Mouse (Mus musculus) spleen, adult 18-20 months (tissue): Measurements from ENCODE around the gene Slc25a25.
A peak's percentile ranks its signal among the peaks of the same experiment; 100 is the strongest.

Source experiments
- DNase-seq, 2 experiments: peaks; one replicate each; pipeline ENCODE4 v3.0.0; 2022; ENCODE audit warnings: mixed read lengths in 2 of 2

Slc25a25 gene

GRCm38 (mm10) chr2:32427720-32428119 is 23.5 kb downstream of the Slc25a25 start:
- no peak for DNase-seq

DNA sequence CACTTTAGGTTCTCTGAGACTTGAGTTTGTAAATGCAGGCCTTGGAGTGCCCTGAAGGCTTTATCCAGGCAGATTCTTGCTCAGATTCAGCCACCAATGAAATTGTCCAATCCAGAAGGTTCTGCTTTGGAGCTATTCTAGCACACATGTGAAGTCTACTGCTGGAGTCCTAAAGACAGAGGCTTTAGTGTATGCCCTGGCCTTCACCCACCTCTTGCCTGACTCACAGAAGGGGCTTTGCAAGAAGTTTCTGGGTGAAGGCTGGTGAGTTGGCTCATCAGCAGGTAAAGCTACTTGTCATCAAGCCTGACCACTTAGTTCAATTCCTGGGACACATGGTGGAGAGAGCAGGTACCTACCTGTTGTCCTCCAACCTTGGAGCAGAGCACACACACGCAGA is 25.1 kb downstream of the Slc25a25 start:
- DNase-seq = no peak

DNA sequence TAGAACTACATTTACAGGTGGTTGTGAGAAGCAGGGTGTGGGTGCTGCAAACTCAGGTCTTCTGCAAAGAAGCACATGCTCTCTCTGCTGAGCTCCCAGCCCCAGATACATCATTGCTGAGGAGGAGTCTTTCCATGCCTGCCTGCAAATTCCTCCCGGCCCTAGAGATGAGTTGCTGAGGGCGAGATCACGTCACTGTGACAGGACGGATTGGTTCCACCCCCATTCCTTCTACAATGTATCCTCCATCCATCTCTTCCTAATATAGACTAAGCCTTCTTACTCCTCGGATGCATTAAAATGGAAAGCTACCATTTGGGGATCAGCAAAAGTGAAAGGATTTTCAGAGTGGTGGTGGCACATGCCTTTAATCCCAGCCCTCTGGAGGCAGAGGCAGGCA is 25.7 kb downstream of the Slc25a25 start:
- no peak for DNase-seq

GRCm38 (mm10) chr2:32424796-32425195 is 26.4 kb downstream of the Slc25a25 start:
- no peak for DNase-seq

DNA sequence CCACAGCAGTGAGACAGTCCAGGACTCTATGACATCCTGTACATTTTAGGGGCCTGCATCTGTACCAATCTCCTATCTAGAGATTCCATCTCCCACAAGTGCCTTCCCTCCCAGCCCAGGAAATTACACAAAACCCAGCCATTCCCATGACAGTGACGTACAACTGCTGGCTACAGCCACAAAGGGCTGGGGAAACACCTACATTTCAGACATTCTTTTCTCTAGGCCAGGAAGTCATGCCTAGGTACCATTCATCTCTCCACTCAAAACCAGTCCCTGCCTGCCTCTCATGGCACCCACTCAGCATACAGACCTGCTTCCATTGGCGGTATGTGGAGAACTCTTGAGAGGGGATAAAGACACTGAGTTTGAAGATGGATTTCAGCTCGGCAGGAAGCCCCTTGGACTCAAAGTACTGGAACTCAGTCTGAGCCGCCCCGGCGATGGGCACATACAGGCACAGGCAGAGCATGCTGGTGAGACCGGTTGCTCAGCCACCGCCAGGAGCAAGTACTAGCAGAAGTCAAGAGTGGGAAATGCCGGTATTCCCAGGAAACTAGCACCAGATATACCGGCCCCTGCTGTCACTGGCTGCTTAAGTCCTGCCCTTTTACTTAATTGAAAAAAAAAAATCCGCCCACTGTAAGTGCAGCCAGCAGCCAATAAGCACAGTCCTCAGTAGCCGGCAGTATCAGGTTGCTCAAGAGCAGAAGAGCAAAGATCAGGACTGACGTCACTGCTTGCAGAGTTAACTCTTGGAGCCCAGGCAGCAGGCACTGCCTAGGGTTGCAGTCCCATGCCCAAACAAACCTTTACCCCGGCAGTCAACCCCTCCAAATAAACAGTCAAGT is 27.5 kb downstream of the Slc25a25 start:
- no peak for DNase-seq

DNA sequence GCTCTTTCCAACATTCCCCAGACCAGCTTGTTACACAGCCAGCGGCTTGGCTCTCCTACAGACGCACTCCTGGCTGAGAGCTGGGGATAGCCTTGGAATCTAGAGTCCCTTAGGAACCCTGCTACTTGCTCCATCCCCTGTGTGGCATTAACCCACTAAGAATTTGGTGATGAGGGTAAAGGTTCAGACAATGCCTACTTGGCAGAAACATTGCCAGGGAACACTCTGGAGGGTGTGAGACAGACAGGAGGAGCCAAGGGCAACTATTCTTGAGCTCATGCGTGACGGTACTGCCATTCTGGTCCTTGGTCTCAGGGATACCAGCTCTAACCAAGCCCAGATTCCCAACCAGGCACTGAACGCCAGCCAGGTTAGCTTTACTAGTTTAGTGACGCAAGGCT is 29.4 kb downstream of the Slc25a25 start:
- DNase-seq = no peak

GRCm38 (mm10) chr2:32420647-32421046 is 30.6 kb downstream of the Slc25a25 start:
- no peak for DNase-seq

DNA sequence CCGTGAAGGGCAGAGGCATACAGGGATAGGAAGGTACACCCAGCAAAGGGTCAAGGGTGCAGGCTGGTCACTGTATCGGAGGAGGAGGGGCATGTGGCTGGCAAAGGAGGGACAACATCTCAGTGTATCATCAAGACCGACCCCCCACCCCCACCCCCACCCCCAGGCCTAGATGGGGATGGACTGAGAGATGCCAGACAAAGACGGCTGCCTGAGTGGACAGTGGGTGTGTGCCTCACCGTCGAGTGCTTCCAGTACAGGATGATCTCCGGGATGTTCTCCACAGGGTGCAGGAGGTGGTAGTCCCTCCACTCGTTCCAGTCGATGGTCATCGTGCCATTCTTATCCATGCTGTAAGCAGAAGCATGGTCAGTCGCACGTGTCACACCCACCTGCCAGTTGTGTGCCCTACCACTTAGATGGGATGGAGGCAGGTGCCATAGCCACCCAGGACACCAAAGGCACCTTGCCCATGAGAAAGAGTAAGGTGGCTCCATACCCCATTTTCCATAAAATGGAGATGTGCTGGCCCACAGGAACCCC is 31.1 kb downstream of the Slc25a25 start:
- DNase-seq = no peak

GRCm38 (mm10) chr2:32419359-32419758 is 31.9 kb downstream of the Slc25a25 start:
- no peak for DNase-seq

- no peak for DNase-seq
Measured at GRCm38 (mm10) chr2:32418430-32419151, 32.7 kb downstream of the Slc25a25 start.

GRCm38 (mm10) chr2:32417486-32417885 is 33.8 kb downstream of the Slc25a25 start:
- DNase-seq = no peak

DNA sequence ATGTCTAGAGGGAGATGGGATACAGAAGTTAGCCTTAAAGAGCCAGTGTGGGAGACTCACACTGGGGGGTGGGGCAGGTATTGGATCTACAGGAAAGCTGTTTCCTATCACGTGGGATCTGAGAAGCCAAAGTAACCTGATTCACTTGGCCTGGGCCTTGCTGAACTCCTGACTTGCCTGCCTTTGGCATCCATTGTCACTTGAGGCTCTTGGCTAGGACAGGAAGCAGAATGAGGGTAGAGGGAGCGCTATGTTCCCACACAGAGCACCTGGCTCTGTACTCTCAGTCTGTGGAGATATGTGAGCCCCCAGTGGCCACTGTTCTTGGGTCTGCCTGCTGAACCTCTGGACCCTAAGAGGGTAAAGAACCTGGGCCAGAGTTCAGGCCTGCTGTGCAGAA is 34.7 kb downstream of the Slc25a25 start:
- DNase-seq = no peak

- DNase-seq = no peak
Measured at GRCm38 (mm10) chr2:32415801-32416200, 35.4 kb downstream of the Slc25a25 start.

GRCm38 (mm10) chr2:32413936-32414335 is 37.3 kb downstream of the Slc25a25 start:
- DNase-seq = no peak

GRCm38 (mm10) chr2:32412742-32413531 is 38.3 kb downstream of the Slc25a25 start:
- DNase-seq = no peak

GRCm38 (mm10) chr2:32411407-32411806 is 39.8 kb downstream of the Slc25a25 start:
- DNase-seq = no peak

DNA sequence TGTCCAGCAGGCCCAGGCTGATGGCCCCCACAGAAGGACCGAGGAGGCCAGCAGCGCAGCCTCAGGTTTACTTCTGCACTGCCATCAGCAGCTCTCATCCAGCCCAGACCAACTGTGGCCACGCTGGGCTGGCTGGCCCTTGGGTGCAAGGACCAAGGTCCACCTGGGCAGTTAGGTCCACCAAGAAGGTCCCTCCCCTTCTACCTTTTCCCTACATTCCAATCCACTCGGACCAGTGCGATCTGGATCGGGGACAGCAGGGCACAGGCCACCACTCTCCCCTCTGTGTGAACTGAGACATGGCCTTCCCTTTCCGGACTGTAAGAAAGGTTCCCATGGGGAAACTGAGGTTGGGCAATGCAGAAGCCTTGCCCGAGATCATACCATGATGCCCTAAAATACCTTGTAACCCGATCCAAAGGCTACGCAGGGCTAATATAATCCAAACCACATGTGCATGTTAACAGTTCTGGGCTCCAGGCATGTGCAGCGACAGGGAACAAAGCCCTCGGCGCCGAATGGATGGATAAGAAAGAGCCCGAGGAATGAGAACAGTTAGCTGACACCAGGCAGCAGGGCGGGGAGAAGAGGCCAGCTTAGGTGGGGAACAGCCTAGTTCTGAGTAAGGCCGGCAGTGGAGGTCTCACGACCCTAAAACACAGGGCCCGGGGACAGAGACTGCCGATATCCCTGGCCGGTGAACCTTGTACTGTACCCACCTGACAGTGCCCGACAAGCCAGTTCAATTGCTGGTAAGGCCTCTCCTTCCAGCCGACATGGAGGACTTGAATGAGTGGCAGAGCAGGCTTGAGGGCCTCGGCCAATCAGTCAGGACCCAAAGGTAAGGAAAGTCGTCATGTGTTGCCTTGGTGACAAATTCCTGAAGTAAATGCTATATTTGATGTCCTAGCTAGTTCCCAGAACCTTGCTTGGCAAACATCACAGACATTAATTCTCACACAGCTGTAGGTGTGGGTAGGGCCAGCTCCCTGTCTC is 42.5 kb downstream of the Slc25a25 start:
- no peak for DNase-seq

- DNase-seq = no peak
Measured at GRCm38 (mm10) chr2:32407144-32407824, 44.0 kb downstream of the Slc25a25 start.

- DNase-seq = peak; percentile 77 to 95
Measured at GRCm38 (mm10) chr2:32404663-32405062, 46.6 kb downstream of the Slc25a25 start.

DNA sequence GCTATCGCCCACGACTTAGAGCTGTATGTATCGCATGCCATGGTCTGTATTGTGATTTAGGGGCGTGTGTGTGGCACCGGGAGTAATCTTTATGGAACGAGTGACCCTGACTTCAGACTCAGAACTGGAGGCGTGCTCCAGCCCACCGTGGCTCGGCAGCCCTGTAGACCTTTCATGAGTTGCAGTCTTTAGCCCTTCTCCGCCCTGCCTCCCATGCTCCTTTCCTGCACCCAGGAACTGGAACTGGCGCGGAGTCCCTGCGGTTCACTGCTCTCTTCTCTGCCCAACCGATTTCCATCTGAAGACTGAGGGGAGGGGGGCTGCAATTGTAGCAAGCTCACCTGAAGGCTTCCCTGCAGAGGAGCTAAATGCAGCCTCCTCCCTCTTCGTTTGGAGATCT is 54.5 kb downstream of the Slc25a25 start:
- DNase-seq = no peak
